Mouse (Mus musculus) left cerebral cortex, adult 2 months (tissue): ENCODE results near the gene Gm49368. TPM values are rescaled to one million over a fixed set of nuclear protein-coding genes. Genes with fewer than 3 reads are reported as not detected.
A peak's percentile ranks its signal among the peaks of the same experiment; 100 is the strongest.

ENCODE experiments used
- DNase-seq, 2 experiments: peaks; one replicate each; pipeline ENCODE4 v3.0.0; 2021 to 2022; ENCODE audit warnings: low spot score in 2 of 2, mixed read lengths in 1 of 2; ENCODE audit errors: extremely low spot score in 1 of 2
- H3K27ac ChIP-seq: fragments of 200-600 bp; 2 replicates; pipeline ENCODE4 v1.8.1; 2022
- H3K4me3 ChIP-seq: fragments of 200-600 bp; 2 replicates; pipeline ENCODE4 v1.8.1; 2022
- CTCF ChIP-seq: fragments of 200-600 bp; IDR thresholded peaks from 2 replicates; pipeline ENCODE4 v1.8.1; 2022; ENCODE audit warnings: antibody characterized with exemption, mild to moderate bottlenecking, moderate library complexity
- intact Hi-C: fragments of 180-260 bp; cut with DNase I; formaldehyde crosslinking; loops from one replicate; pipeline ENCODE4 v1.15.1; 2025
- total RNA-seq, 2 experiments: library from RNA; stranded (reverse); gene quantifications; 2 replicates each; pipeline ENCODE4 v1.2.3; 2021

Gm49368 gene
- total RNA-seq, 2 experiments from 2014 or later, result not detected

DNA sequence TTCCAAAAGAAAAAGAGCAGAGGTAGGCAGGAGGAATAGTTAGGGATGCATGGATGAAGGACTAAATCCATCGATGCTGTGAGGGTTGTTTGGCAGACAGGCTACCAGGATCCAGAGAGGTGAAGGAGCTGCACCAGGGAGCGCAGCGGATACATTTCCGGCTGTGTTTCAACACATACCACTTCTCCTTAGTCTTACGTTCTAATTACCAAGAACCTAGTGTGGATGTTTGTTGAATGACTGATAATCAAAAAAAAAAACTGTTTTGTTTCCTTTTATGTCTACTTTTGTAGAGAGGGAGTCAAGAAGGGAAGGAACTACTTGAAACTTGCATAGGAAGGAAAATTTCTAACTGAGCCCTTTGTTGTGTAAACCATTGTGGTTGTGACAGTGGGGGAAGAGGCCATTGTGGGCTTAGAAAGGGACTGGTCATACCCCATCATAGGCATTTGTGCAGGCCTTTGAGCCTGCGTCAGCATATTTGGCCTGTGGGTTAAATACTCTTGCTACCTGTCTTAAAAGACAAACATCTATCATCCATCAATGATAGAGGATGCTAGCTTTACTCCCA, 813 bp downstream of the Gm49368 start:
- no peak for DNase-seq
- TF ChIP-seq CTCF, result no peak
- intact Hi-C loops, result no loop called here
- Histone ChIP-seq H3K27ac (no peak overlapping the region), H3K4me3 (no peak overlapping the region)

DNA sequence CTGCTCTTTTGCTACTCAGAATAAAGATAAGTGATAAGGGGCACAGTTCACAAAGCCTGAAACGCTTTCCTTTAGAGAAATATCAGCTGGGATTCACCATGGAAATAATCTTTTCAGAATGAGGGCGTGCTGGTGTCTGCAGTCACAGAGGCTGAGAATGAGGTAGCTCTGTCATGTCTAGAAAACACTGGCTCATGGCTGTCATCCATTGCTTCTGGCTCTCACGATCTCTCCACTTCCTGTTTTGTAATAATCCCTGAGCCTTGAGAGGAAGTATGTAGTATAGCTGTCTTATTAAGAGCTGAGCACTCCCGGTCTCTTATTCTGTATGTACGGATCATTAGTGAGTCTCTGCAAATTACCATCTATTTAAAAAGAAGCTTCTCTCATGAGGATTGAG, 3.1 kb downstream of the Gm49368 start:
- intact Hi-C loops, result no loop called here
- Histone ChIP-seq H3K27ac (no peak overlapping the region), H3K4me3 (no peak overlapping the region)
- TF ChIP-seq CTCF, result no peak
- DNase-seq, result no peak

DNA sequence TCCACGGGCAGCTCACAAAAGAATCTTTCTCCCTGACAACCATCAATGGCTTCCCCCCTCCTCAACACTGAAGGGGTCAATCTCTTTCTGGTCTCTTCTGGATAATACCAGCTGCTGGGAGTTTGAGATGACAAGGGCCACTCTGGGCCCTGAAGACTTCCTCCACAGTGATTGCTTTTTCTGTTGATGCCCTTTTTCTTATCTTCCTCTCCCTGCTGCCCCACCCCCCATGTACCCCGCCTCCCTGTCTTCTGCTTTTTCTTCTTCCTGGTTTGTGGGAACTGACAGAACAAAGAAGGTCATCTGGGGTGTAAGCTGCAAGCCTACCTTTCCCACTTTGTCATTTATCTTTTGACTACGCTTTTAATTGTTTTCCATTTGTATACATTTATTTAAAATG, 5.4 kb downstream of the Gm49368 start:
- Histone ChIP-seq H3K4me3 (no peak overlapping the region), H3K27ac (no peak overlapping the region)
- no peak for DNase-seq
- TF ChIP-seq CTCF, result no peak
- intact Hi-C loops, result no loop called here

DNA sequence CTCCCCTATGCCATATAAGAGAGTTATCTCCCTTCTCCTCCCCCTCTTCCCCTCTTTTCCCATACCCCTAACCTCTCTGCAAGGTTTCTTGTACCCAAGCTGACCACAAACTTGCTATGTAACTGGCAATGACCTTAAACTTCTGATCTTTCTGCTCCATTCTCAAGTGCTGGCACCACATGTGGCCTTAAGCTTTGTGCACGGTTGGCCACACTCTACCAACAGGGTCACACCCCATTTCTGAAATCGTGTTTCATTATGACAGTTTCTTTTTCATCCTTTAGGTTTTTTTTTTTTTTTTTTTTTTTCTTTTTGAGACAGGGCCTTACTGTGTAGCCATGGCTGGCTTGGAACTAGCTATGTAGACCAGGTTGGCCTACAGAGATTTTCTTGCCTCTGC, 7.4 kb downstream of the Gm49368 start:
- Histone ChIP-seq H3K4me3 (no peak overlapping the region), H3K27ac (no peak overlapping the region)
- intact Hi-C loops, result no loop called here
- no peak for TF ChIP-seq CTCF
- DNase-seq, result no peak

DNA sequence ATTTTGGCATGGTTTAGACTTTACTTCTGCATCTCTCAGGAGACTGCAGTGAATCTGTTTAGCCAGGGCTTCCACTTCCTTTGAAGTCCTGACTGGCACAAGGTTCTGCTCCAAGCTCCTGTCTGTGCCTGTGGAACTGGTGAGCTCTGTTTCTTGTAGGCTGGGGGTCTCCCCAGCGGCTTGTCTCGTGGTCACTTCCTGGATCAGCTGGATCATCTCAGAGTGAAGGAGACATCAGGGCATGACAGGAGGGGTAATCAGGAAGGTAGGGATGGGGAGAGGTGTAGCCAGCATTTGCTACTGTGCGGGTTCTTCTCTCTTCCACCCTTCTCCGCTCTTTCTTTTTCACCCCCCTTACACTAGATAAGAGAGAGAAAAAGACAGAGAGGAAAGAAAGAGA, 9.3 kb downstream of the Gm49368 start:
- Histone ChIP-seq H3K27ac (no peak overlapping the region), H3K4me3 (no peak overlapping the region)
- no peak for TF ChIP-seq CTCF
- intact Hi-C loops, result no loop called here
- no peak for DNase-seq

DNA sequence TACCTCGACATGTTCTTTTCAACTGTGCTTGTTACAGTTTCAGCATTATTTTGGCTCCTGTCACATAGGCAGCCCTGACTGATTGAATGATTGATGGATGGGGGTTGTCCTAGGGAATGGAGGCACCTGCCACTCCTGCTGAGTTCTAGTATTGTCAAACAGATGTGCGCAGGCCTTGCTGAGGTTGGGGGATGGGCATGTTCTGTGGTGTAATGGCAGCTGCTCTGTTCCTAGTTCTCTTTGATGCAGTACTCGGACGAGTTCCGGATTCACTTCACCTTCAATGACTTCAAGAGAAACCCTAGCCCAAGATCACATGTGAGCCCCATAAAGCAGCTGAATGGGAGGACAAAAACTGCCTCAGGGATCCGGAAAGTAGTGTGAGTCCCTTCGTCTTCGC, 17.5 kb downstream of the Gm49368 start:
- intact Hi-C loops, result no loop called here
- TF ChIP-seq CTCF, result no peak
- H3K27ac ChIP-seq, result no peak overlapping the region

DNA sequence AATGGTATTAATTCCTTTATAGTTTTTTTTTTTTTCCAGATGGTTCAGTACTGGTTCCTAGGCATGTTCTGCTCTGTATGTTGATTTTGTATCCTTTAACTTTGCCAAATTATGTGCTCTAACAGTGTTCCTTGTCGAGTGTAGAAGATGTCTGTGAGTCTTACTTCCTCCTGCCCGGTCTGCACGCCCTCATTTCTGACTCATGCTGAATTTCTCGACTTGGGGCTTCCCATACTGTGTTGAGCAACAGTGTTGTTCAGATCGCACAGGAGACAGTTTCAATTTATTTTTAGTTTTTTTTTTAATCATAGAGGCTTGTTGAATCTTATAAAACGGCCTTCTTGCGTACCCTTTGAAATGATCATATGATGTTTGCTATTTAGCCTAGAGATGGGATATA, 26.7 kb downstream of the Gm49368 start:
- intact Hi-C loops, result no loop called here
- DNase-seq, result no peak
- Histone ChIP-seq H3K4me3 (no peak overlapping the region), H3K27ac (no peak overlapping the region)
- TF ChIP-seq CTCF, result no peak

More for the DNA sequence above, 17.5 kb downstream of the Gm49368 start:
- no peak overlapping the region for H3K4me3 ChIP-seq
- no peak for DNase-seq

DNA sequence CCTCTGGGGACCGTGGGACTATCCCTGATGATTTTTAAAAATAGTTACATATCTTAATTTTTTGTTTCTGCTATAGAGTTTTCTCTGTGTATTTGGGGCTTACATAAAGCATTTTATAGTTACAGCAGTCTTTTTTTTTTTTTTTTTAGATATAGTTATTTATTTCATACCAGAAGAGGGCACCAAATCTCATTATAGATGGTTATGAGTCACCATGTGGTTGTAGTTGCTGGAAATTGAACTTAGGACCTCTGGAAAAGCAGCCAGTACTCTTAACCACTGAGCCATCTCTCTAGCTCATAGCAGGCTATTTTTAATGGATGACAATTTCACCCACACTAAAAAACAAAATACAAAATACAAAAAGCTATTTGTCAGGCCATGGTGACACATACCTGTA, 35.7 kb downstream of the Gm49368 start:
- H3K4me3 ChIP-seq, result no peak overlapping the region
- peak; percentile 33 for TF ChIP-seq CTCF
- intact Hi-C loops, result loop anchor here (2.0 kb wide), 1 partner anchor 111 kb away; no protein-coding TSS in a partner anchor
- no peak overlapping the region for H3K27ac ChIP-seq
- no peak for DNase-seq

DNA sequence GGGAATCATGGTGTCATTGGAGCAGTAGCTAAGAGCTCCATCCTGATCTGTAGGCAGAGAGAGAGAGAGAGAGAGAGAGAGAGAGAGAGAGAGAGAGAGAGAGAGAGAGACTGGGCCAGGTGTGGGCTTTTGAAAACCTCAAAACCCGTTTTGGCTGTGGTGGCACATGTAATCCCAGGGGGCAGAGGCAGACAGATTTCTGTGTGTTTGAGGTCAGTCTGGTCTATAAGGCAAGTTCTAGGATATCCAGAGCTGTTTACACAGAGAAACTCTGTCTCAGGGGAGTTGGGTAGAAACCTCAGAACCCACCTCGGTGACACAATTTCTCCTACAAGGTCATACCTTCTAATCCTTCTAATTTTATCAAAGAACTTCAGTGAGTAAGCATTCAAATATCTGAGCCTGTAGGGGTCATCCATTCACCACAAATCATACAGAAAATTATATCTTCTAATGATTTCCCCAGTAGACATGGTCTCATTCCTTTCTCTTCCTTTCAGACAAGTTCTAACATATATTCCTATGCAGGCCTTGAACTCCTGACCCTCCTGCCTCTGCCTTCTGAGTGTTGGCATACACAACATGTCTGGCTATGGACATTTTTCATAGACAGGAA, 38.4 kb downstream of the Gm49368 start:
- H3K4me3 ChIP-seq, result no peak overlapping the region
- TF ChIP-seq CTCF, result no peak; the same call in 1 of the 2 replicates
- no peak for DNase-seq
- intact Hi-C loops, result no loop called here
- H3K27ac ChIP-seq, result no peak overlapping the region

DNA sequence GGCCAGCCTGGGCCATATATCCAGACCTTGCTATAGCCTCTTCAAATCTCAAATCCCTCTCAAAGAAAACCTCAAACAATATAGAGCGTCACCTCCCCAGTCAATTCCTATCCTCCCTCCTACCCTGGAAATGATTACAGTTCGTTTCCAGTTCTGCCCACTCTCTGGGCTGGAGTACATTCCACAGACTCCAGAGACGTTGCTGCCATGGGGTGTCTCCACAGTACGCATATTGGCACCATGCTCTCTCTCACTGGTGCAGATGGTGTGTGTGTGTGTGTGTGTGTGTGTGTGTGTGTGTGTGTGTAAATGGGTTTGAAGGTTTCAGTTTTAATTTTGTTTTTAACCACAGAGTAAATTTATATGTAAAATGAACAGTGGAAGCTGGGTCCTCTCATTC, 42.8 kb downstream of the Gm49368 start:
- TF ChIP-seq CTCF, result no peak; the same call in 1 of the 2 replicates
- DNase-seq, result peak; percentile 11 to 15
- H3K27ac ChIP-seq, result no peak overlapping the region
- no peak overlapping the region for H3K4me3 ChIP-seq
- intact Hi-C loops, result no loop called here

DNA sequence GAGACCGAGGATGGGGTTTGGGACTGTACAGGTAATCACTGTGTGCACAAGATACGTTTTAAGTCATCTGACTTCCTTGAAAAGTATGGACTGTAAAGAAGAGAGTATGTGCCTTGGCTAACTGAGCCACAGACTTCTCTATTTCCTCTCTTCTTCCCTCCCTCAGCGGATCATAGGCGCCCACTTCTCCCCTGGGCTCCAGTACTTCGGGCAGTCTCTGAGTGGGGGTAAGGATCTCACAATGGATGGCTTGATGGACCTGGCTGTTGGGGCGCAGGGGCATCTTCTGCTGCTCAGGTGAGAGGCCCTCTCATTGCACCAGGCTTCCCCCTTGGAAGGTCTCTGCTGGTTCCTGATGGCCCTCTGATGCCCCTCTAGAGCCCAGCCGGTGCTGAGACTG, 45.0 kb downstream of the Gm49368 start:
- no peak for TF ChIP-seq CTCF
- DNase-seq, result no peak
- Histone ChIP-seq H3K4me3 (no peak overlapping the region), H3K27ac (no peak overlapping the region)
- intact Hi-C loops, result no loop called here

DNA sequence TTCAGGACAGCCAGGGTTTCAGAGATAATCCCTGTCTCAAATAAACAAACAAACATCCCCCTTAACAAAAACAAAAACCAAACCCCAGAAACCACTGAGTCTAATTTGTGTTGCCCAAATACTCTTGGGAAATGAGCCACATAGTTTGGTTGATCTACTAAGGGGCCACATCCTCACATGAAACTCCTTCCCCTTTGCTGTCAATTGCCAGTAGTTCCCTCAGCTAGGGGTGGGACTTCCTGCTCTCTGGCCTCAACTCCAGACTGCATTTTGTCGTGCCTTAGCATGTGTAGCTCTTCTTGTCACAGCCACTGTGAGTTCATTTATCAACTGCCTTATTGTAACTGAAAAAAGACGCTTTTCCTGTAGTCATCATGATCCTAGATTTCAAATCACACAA, 47.8 kb downstream of the Gm49368 start:
- no peak for DNase-seq
- Histone ChIP-seq H3K4me3 (no peak overlapping the region), H3K27ac (no peak overlapping the region)
- TF ChIP-seq CTCF, result no peak
- intact Hi-C loops, result no loop called here

DNA sequence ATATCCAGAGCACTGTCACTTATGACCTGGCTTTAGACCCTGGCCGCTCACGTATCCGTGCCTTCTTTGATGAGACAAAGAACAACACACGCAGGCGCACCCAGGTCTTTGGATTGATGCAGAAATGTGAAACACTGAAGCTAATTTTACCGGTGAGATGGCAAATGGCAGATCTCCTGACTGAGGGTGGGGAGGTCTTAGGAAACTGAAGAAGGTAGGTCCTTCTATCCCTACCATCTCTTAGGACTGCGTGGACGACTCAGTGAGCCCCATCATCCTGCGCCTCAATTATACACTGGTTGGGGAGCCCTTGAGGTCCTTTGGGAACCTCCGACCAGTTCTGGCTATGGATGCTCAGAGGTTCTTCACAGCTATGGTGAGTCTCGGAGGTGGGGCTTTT, 49.6 kb downstream of the Gm49368 start:
- H3K27ac ChIP-seq, result no peak overlapping the region
- no peak overlapping the region for H3K4me3 ChIP-seq
- DNase-seq, result no peak
- intact Hi-C loops, result no loop called here
- no peak for TF ChIP-seq CTCF
